Mouse (Mus musculus): ENCODE measurements around the gene Olfr1163.
"Not testable (repeated sequence)": the region's sequence is repeated elsewhere in the genome, so short reads cannot be mapped to it uniquely, and the experiment has no call there.

Olfr1163 gene

GRCm38 (mm10) chr2:88071730-88072129, at the start of gene Olfr1163:
TSS of gene Olfr1163 (minus strand) at chr2:88071830.
- no peak for DNase-seq (ENCODE audit: low spot score in 2 of 2)

- DNase-seq (ENCODE audit: low spot score in 2 of 2): no peak
Observed at GRCm38 (mm10) chr2:88093866-88094265, 22.2 kb upstream of the Olfr1163 start, which contains the start of gene Olfr1164. TSS of gene Olfr1164 (minus strand) at chr2:88093966.

GRCm38 (mm10) chr2:88063587-88063986, 8.0 kb downstream of the Olfr1163 start:
- no peak for DNase-seq (ENCODE audit: low spot score in 2 of 2)

- DNase-seq (ENCODE audit: low spot score in 2 of 2): no peak
Observed at GRCm38 (mm10) chr2:88051029-88051428, 20.6 kb downstream of the Olfr1163 start, which contains the start of gene Olfr1162. TSS of gene Olfr1162 (minus strand) at chr2:88051129.

GRCm38 (mm10) chr2:88037599-88037998, 34.0 kb downstream of the Olfr1163 start, which contains the start of gene Olfr73:
TSS of gene Olfr73 (minus strand) at chr2:88037699.
- DNase-seq (ENCODE audit: low spot score in 2 of 2): no peak

GRCm38 (mm10) chr2:88022474-88022873, 49.2 kb downstream of the Olfr1163 start, which contains the start of gene Olfr1161:
TSS of gene Olfr1161 (plus strand) at chr2:88022774.
- not testable (repeated sequence) for DNase-seq (ENCODE audit: low spot score in 2 of 2)

Measured in frontal cortex, postnatal 25 days (tissue).